Mouse (Mus musculus) forebrain, embryonic 13.5 days (tissue): ENCODE data around the gene Pip5kl1. TPM values are rescaled to one million over a fixed set of nuclear protein-coding genes. Genes with fewer than 3 reads are reported as not detected.

ENCODE experiments used
- ATAC-seq: fragments of 200-750 bp; cut with Nextera tagmentation; 2 replicates; pipeline ENCODE4 v1.8.0; 2017
- H3K27ac ChIP-seq: fragments of 300-500 bp; sonication (generic); 2 replicates; pipeline ENCODE4 v1.5.1; 2015; ENCODE audit warnings: inconsistent platforms, mild to moderate bottlenecking, moderate library complexity
- H3K27me3 ChIP-seq: fragments of 300-500 bp; sonication (generic); 2 replicates; pipeline ENCODE4 v1.6.1; 2015; ENCODE audit warnings: mild to moderate bottlenecking, inconsistent platforms
- H3K36me3 ChIP-seq: fragments of 300-500 bp; sonication (generic); 2 replicates; pipeline ENCODE4 v1.6.1; 2015; ENCODE audit warnings: mild to moderate bottlenecking, inconsistent platforms; ENCODE audit not compliant: poor library complexity, severe bottlenecking
- H3K4me1 ChIP-seq: fragments of 300-500 bp; sonication (generic); 2 replicates; pipeline ENCODE4 v1.6.1; 2015; ENCODE audit warnings: inconsistent platforms
- H3K4me2 ChIP-seq: fragments of 300-500 bp; sonication (generic); 2 replicates; pipeline ENCODE4 v1.6.1; 2015; ENCODE audit warnings: inconsistent platforms, mild to moderate bottlenecking, moderate library complexity
- H3K4me3 ChIP-seq: fragments of 300-500 bp; sonication (generic); 2 replicates; pipeline ENCODE4 v1.5.1; 2015; ENCODE audit warnings: mild to moderate bottlenecking, inconsistent platforms
- H3K9ac ChIP-seq: fragments of 300-500 bp; sonication (generic); 2 replicates; pipeline ENCODE4 v1.6.1; 2015; ENCODE audit warnings: mild to moderate bottlenecking, inconsistent platforms
- H3K9me3 ChIP-seq: fragments of 300-500 bp; sonication (generic); replicated peaks from 2 replicates; pipeline ENCODE4 v1.6.1; 2016; ENCODE audit warnings: inconsistent platforms
- WGBS: fragments of 180-500 bp; shearing (Covaris S2); methylation state at CpG from one replicate; pipeline ENCODE4 v1.1.7; 2015; 5-methylcytosine and 5-hydroxymethylcytosine counted together
- polyA plus RNA-seq: library from polyadenylated mRNA; unstranded; fragments of >200 nt; fragmentation: Nextera tagmentation; extraction: Ambion mirVana; gene quantifications from 2 replicates; pipeline ENCODE4 v1.2.1, GENCODE M21; 2015

Pip5kl1 gene
- polyA plus RNA-seq, 1 experiment from 2014 or later, result 1.7 TPM

DNA sequence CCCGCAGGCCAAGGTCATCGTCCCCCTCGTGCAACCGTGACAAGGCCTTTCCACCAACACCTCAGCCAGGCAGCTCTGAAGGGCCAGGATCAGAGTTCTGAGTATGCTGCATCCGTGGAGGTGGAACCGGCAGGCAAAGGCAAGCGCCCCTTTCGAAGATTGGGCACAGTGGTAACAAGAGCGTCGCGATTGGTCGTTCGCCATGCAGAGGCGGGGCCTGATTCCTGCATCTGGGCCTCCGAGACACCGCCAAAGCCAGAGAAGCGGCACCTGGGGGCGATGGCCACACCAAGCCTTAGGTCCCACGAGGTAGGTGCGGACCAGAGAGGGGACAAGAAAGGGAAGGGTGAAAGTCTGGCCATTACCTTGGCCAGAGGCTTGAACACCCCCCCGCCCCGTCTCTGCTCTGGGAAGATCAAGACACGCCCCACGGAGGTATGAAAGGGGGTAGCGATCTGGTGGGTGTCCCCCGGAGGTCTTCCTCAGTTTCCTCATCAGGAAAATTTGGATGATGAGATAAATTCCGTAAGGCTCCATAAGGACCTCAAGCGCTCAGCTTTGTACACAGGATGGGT, 1.1 kb downstream of the Pip5kl1 start, which contains the start of gene 9430097D07Rik:
Gene 9430097D07Rik, minus strand, starts transcription at position 99 of the 575 bp plus-strand sequence.
- H3K9me3 ChIP-seq, result no peaks in the 10 kb centered on the region
- peak; percentile 82 for ATAC-seq
- peak within 1 kb of the TSS; percentile 99 for H3K4me2 ChIP-seq
- 5% methylated on average over 28 of the region's 28 CpGs for WGBS
- peaks cover 29% of the 10 kb centered on the region for H3K27me3 ChIP-seq
- peaks cover 23% of the 10 kb centered on the region for H3K4me1 ChIP-seq
- H3K9ac ChIP-seq, result peak within 1 kb of the TSS; percentile 73
- peak within 1 kb of the TSS; percentile 57 for H3K4me3 ChIP-seq
- no peak within 1 kb of the TSS for H3K27ac ChIP-seq
- peaks cover 8% of the 10 kb centered on the region for H3K36me3 ChIP-seq

DNA sequence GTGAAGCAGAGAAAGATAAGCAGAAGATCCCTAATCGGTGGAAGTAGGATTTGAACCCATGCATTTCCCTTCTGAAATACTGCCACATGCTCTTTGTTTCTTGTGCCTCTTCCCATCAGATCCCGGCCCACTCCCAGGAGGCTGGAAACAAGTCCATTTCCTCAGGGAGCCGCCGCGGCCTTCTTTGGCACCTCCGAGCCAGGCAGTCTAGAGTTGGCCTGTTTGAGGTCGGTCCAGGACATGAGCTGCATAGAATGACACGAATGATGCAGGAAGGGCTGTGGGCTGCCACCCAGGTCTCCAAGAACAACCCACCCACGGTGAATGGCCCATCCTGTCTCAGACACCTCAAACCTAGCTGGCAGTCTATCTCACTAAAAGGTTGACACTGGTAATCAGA, 1.9 kb downstream of the Pip5kl1 start:
- Histone ChIP-seq H3K4me2 (no peak overlapping the region), H3K9me3 (no peaks in the 10 kb centered on the region), H3K27ac (no peak overlapping the region), H3K36me3 (peaks cover 8% of the 10 kb centered on the region), H3K4me3 (no peak overlapping the region), H3K9ac (no peak overlapping the region), H3K4me1 (peaks cover 18% of the 10 kb centered on the region), H3K27me3 (peaks cover 29% of the 10 kb centered on the region)
- WGBS, result 92% methylated on average over 9 of the region's 9 CpGs
- ATAC-seq, result no peak

GRCm38 (mm10) chr2:32578146-32579046, 3.8 kb downstream of the Pip5kl1 start:
- 36% methylated on average over 24 of the region's 30 CpGs for WGBS
- ATAC-seq, result no peak
- peaks cover 18% of the 10 kb centered on the region for H3K4me1 ChIP-seq
- peaks cover 2% of the 10 kb centered on the region; the same call in 1 of the 2 replicates for H3K36me3 ChIP-seq
- no peak overlapping the region for H3K9ac ChIP-seq
- H3K9me3 ChIP-seq, result no peaks in the 10 kb centered on the region
- peaks cover 33% of the 10 kb centered on the region for H3K27me3 ChIP-seq
- H3K27ac ChIP-seq, result no peak overlapping the region
- H3K4me2 ChIP-seq, result no peak overlapping the region
- no peak overlapping the region for H3K4me3 ChIP-seq

- Histone ChIP-seq H3K4me3 (peak overlapping the region; percentile 31), H3K36me3 (no peaks in the 10 kb centered on the region), H3K27ac (no peak overlapping the region), H3K9ac (no peak overlapping the region), H3K27me3 (peaks cover 33% of the 10 kb centered on the region), H3K4me1 (peaks cover 7% of the 10 kb centered on the region), H3K4me2 (peak overlapping the region; percentile 47), H3K9me3 (no peaks in the 10 kb centered on the region)
- peak; percentile 67 for ATAC-seq
- WGBS, result 33% methylated on average over 19 of the region's 19 CpGs
These were observed 7.0 kb downstream of the Pip5kl1 start for GRCm38 (mm10) chr2:32581450-32582095.

- ATAC-seq, result peak; percentile 77
- H3K4me3 ChIP-seq, result peak overlapping the region; percentile 31
- 15% methylated on average over 37 of the region's 37 CpGs for WGBS
- H3K4me1 ChIP-seq, result peaks cover 19% of the 10 kb centered on the region
- peak overlapping the region; percentile 62 for H3K4me2 ChIP-seq
- no peaks in the 10 kb centered on the region for H3K9me3 ChIP-seq
- peaks cover 23% of the 10 kb centered on the region for H3K27me3 ChIP-seq
- no peak overlapping the region for H3K27ac ChIP-seq
- no peak overlapping the region; the same call in 1 of the 2 replicates for H3K9ac ChIP-seq
- H3K36me3 ChIP-seq, result no peaks in the 10 kb centered on the region
These were observed 8.5 kb downstream of the Pip5kl1 start for GRCm38 (mm10) chr2:32582830-32583799.

GRCm38 (mm10) chr2:32585149-32585714, 10.6 kb downstream of the Pip5kl1 start:
- no peak for ATAC-seq
- Histone ChIP-seq H3K27ac (no peak overlapping the region), H3K9me3 (no peaks in the 10 kb centered on the region), H3K36me3 (no peaks in the 10 kb centered on the region), H3K4me1 (peaks cover 37% of the 10 kb centered on the region), H3K4me3 (no peak overlapping the region), H3K4me2 (no peak overlapping the region), H3K27me3 (peaks cover 4% of the 10 kb centered on the region; the same call in 1 of the 2 replicates), H3K9ac (no peak overlapping the region)
- WGBS, result 87% methylated on average over 7 of the region's 7 CpGs

DNA sequence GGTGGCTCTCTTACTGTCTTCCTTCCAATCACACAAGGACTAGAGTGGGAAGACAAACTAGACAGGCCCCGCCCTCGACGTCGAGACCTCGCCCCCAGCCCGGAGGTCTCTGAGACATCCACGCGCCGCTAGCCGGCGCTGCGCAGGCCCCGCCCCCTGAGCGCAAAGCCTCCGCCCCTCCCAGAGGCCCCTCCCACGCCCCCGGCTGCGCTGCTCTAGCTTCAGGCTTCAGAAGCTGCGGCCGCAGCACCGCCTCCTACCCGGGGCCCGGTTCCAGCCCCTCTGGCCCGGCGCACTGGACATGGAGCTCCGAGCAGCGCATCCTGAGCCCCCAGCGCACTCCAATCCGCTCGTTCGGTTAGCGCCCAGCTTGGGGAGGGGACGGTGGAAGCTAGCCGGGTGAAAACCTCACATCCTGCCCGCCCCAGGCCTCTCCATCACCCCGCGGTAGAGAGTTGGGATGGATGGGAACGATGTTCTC, 12.3 kb downstream of the Pip5kl1 start, which contains the start of gene St6galnac4:
Gene St6galnac4, plus strand, starts transcription at position 225 of the 481 bp plus-strand sequence.
- Histone ChIP-seq H3K36me3 (no peaks in the 10 kb centered on the region), H3K27ac (no peak within 1 kb of the TSS), H3K4me3 (peak within 1 kb of the TSS; percentile 51), H3K9ac (peak within 1 kb of the TSS; percentile 79), H3K27me3 (peaks cover 4% of the 10 kb centered on the region; the same call in 1 of the 2 replicates), H3K4me1 (peaks cover 37% of the 10 kb centered on the region), H3K9me3 (no peaks in the 10 kb centered on the region), H3K4me2 (peak within 1 kb of the TSS; percentile 71)
- 0% methylated on average over 28 of the region's 38 CpGs for WGBS
- ATAC-seq, result peak; percentile 77

GRCm38 (mm10) chr2:32587731-32588321, 13.2 kb downstream of the Pip5kl1 start:
- 53% methylated on average over 9 of the region's 9 CpGs for WGBS
- H3K4me1 ChIP-seq, result peaks cover 36% of the 10 kb centered on the region
- H3K27ac ChIP-seq, result no peak overlapping the region
- peak overlapping the region; percentile 71 for H3K4me2 ChIP-seq
- H3K4me3 ChIP-seq, result peak overlapping the region; percentile 51
- peaks cover 3% of the 10 kb centered on the region; the same call in 1 of the 2 replicates for H3K27me3 ChIP-seq
- no peaks in the 10 kb centered on the region for H3K9me3 ChIP-seq
- peak overlapping the region; percentile 79 for H3K9ac ChIP-seq
- H3K36me3 ChIP-seq, result no peaks in the 10 kb centered on the region
- ATAC-seq, result no peak

DNA sequence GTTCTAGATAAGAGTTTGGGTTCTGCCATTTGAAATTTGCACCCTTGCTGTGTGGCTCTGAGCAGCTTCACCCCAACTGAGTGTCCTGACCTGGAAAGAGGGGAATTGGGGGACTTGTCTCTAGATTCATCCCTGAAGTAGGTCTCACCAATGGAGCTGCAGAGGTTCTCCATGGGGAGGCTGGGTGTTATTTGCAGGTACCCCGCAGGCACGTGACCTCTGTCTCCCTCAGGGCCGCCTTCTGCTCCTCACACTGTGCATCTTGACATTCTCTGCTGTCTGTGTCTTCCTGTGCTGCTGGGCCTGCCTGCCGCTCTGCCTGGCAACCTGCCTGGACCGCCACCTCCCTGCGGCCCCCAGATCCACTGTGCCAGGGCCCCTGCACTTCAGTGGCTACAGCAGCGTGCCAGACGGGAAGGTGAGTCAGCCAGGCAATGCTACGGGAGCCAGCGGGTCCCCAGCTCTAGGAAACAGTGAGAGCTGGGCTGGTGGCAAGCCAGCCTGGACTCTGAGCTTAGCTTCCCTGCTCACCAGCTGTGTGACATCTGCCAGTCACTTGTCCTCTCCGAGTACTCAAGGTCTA, 14.7 kb downstream of the Pip5kl1 start:
- WGBS, result 62% methylated on average over 11 of the region's 11 CpGs
- Histone ChIP-seq H3K4me2 (peak overlapping the region; percentile 18; the same call in 1 of the 2 replicates), H3K27me3 (no peaks in the 10 kb centered on the region), H3K9me3 (no peaks in the 10 kb centered on the region), H3K4me3 (no peak overlapping the region), H3K4me1 (peaks cover 30% of the 10 kb centered on the region), H3K36me3 (0 out of 2 replicates have a peak, but pooled peaks cover 3% of the 10 kb centered on the region), H3K9ac (0 out of 2 replicates have a peak overlapping the region, but pooled peaks have one; percentile 37), H3K27ac (no peak overlapping the region)
- no peak for ATAC-seq

GRCm38 (mm10) chr2:32590224-32590623, 15.6 kb downstream of the Pip5kl1 start:
- H3K27ac ChIP-seq, result no peak overlapping the region
- H3K9me3 ChIP-seq, result no peaks in the 10 kb centered on the region
- H3K9ac ChIP-seq, result no peak overlapping the region
- no peaks in the 10 kb centered on the region for H3K27me3 ChIP-seq
- H3K4me3 ChIP-seq, result no peak overlapping the region
- no peak overlapping the region for H3K4me2 ChIP-seq
- WGBS, result 86% methylated on average over 10 of the region's 10 CpGs
- no peak for ATAC-seq
- 0 out of 2 replicates have a peak, but pooled peaks cover 5% of the 10 kb centered on the region for H3K36me3 ChIP-seq
- H3K4me1 ChIP-seq, result peaks cover 30% of the 10 kb centered on the region
